Comparison of ENCODE assay signal across 18 mouse cellular contexts in the genomic region with DNA sequence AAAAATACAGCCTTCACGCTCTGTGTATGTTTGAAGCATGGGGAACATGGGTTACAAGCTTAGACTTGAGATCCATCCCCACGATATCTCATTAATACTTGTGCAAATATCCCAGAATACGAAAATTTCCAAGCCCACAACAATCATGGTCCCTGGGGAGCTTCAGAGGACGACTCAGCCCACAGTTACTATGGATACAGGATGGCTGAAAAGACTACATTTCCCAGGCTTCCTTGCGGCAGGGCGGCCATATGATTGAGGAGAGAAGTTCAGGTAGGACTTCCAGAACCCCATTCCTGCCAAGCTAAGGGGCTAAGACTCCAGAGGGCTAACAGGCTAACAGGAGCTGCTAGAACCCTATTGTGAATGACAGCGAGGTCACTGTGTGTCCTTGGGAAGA.
A peak's percentile ranks its signal among the peaks of the same experiment; 100 is the strongest.
DNase-seq lines count a peak whose midpoint lies in the region; ATAC-seq and TF ChIP-seq lines count a peak whose summit lies in the region.
"Had no signal": no experiment of that assay in that cellular context is flagged by ENCODE, and none has a peak within 500 bp of the region (broad histone marks: within the 10 kb centered on the region; RNA-seq: fewer than 3 reads in every experiment).

No protein-coding gene starts in this region.

- DNase-seq in gastrocnemius, adult 2 months: peak; percentile 9
- DNase-seq in gastrocnemius, postnatal 14 days: no peak
- DNase-seq in midbrain, embryonic 14.5 days: peak; percentile 81
- DNase-seq in brain, adult 2 months (ENCODE audit: low read depth, low spot score): peak; percentile 77
- DNase-seq in midbrain, postnatal 0 days (ENCODE audit: low spot score): peak; percentile 81
- DNase-seq in spleen, postnatal 36 days (ENCODE audit: low spot score in 2 of 2): no peak
- DNase-seq: cerebellum, postnatal 36 days; gastrocnemius, postnatal 25 days; kidney, adult 8-10 months; thymus, postnatal 14 days had no signal

- ATAC-seq in midbrain, embryonic 14.5 days (ENCODE audit: low FRiP score, low TSS enrichment): no peak
- ATAC-seq in midbrain, embryonic 13.5 days: no peak
- no peak for ATAC-seq in midbrain, postnatal 0 days (ENCODE audit: low FRiP score)
- ATAC-seq: CD4-positive, CD25-positive, alpha-beta regulatory T cell, adult 4 months; forebrain, embryonic 15.5 days had no signal

- H3K4me2 ChIP-seq in midbrain, embryonic 14.5 days (ENCODE audit: low read length): no peak overlapping the region
- no peak overlapping the region for H3K4me2 ChIP-seq in midbrain, embryonic 13.5 days (replicated peaks)
- peak overlapping the region; percentile 15; the same call in 1 of the 2 replicates for H3K4me2 ChIP-seq in midbrain, postnatal 0 days (ENCODE audit: low read depth, low read length, poor library complexity, severe bottlenecking)
- H3K4me2 ChIP-seq: embryonic facial prominence, embryonic 15.5 days; forebrain, embryonic 15.5 days; heart, embryonic 12.5 days; liver, embryonic 15.5 days; midbrain, embryonic 12.5 days; neural tube, embryonic 13.5 days had no signal

- 57% methylated on average over 7 of the region's 7 CpGs for WGBS in midbrain, embryonic 14.5 days
- WGBS in midbrain, embryonic 13.5 days: 53% methylated on average over 7 of the region's 7 CpGs
- WGBS in midbrain, postnatal 0 days: 43% methylated on average over 7 of the region's 7 CpGs

- peaks cover 12% of the 10 kb centered on the region for H3K4me1 ChIP-seq in midbrain, embryonic 14.5 days (ENCODE audit: control insufficient read depth, insufficient read depth, low read length)
- peaks cover 21% of the 10 kb centered on the region for H3K4me1 ChIP-seq in midbrain, embryonic 13.5 days (replicated peaks)
- 0 out of 2 replicates have a peak, but pooled peaks cover 8% of the 10 kb centered on the region for H3K4me1 ChIP-seq in midbrain, postnatal 0 days (ENCODE audit: insufficient read depth, low read length)
- H3K4me1 ChIP-seq: embryonic facial prominence, embryonic 15.5 days; liver, embryonic 15.5 days had no signal

- no peak overlapping the region for H3K9ac ChIP-seq in midbrain, embryonic 14.5 days (replicated peaks; ENCODE audit: low read length)
- no peak overlapping the region for H3K9ac ChIP-seq in midbrain, embryonic 13.5 days (replicated peaks)
- no peak overlapping the region for H3K9ac ChIP-seq in midbrain, postnatal 0 days (replicated peaks; ENCODE audit: low read length, poor library complexity, severe bottlenecking)
- H3K9ac ChIP-seq: embryonic facial prominence, embryonic 15.5 days; forebrain, embryonic 15.5 days; heart, embryonic 12.5 days; liver, embryonic 15.5 days; midbrain, embryonic 12.5 days; neural tube, embryonic 13.5 days had no signal

- no peak overlapping the region for H3K4me3 ChIP-seq in gastrocnemius, adult 2 months
- no peak overlapping the region for H3K4me3 ChIP-seq in midbrain, embryonic 14.5 days (replicated peaks; ENCODE audit: low read depth, low read length)
- H3K4me3 ChIP-seq in midbrain, embryonic 13.5 days (replicated peaks): no peak overlapping the region
- no peak overlapping the region for H3K4me3 ChIP-seq in midbrain, postnatal 0 days (ENCODE audit: low read depth, low read length)
- H3K4me3 ChIP-seq: embryonic facial prominence, embryonic 15.5 days; forebrain, embryonic 15.5 days; heart, embryonic 12.5 days; liver, embryonic 15.5 days; midbrain, embryonic 12.5 days; neural tube, embryonic 13.5 days had no signal

- TF ChIP-seq CTCF in gastrocnemius, adult 2 months (IDR thresholded peaks at IDR 0.05): no peak
- TF ChIP-seq CTCF in midbrain, postnatal 0 days (IDR thresholded peaks at IDR 0.05): no peak

- no peak overlapping the region for H3K27ac ChIP-seq in gastrocnemius, adult 2 months
- no peak overlapping the region for H3K27ac ChIP-seq in midbrain, embryonic 14.5 days (replicated peaks; ENCODE audit: low read depth, low read length)
- no peak overlapping the region for H3K27ac ChIP-seq in midbrain, embryonic 13.5 days
- H3K27ac ChIP-seq in midbrain, postnatal 0 days (ENCODE audit: low read depth, low read length): peak overlapping the region; percentile 55
- H3K27ac ChIP-seq: embryonic facial prominence, embryonic 15.5 days; forebrain, embryonic 15.5 days; liver, embryonic 15.5 days; midbrain, embryonic 12.5 days; neural tube, embryonic 13.5 days had no signal

- no peaks in the 10 kb centered on the region for H3K9me3 ChIP-seq in midbrain, embryonic 14.5 days (ENCODE audit: control insufficient read depth, low read length)
- H3K9me3 ChIP-seq in midbrain, embryonic 13.5 days: no peaks in the 10 kb centered on the region
- H3K9me3 ChIP-seq in midbrain, postnatal 0 days (ENCODE audit: low read length): no peaks in the 10 kb centered on the region
- H3K9me3 ChIP-seq: embryonic facial prominence, embryonic 15.5 days; forebrain, embryonic 15.5 days; heart, embryonic 12.5 days; liver, embryonic 15.5 days; midbrain, embryonic 12.5 days; neural tube, embryonic 13.5 days had no signal

- intact Hi-C loops in gastrocnemius, adult 2 months (cut with DNase I): no loop called here
- intact Hi-C loops in gastrocnemius, postnatal 14 days (cut with DNase I; ENCODE audit: low total_unique reads): no loop called here

- H3K36me3 ChIP-seq in midbrain, embryonic 14.5 days (ENCODE audit: control insufficient read depth, insufficient read depth, low read length): no peaks in the 10 kb centered on the region
- H3K36me3 ChIP-seq in midbrain, embryonic 13.5 days: no peaks in the 10 kb centered on the region
- H3K36me3 ChIP-seq in midbrain, postnatal 0 days (ENCODE audit: insufficient read depth, low read length): no peaks in the 10 kb centered on the region
- H3K36me3 ChIP-seq: embryonic facial prominence, embryonic 15.5 days; forebrain, embryonic 15.5 days; heart, embryonic 12.5 days; liver, embryonic 15.5 days; midbrain, embryonic 12.5 days; neural tube, embryonic 13.5 days had no signal

- H3K27me3 ChIP-seq in midbrain, embryonic 14.5 days (ENCODE audit: control insufficient read depth, insufficient read depth, low read length): no peaks in the 10 kb centered on the region
- H3K27me3 ChIP-seq in midbrain, embryonic 13.5 days: no peaks in the 10 kb centered on the region
- no peaks in the 10 kb centered on the region for H3K27me3 ChIP-seq in midbrain, postnatal 0 days (ENCODE audit: insufficient read depth, low read length)
- H3K27me3 ChIP-seq: embryonic facial prominence, embryonic 15.5 days; forebrain, embryonic 15.5 days; heart, embryonic 12.5 days; liver, embryonic 15.5 days; midbrain, embryonic 12.5 days had no signal

Comparison
In these comparisons a context has a peak if more than half of its experiments do, and no peak if none do; other contexts are left out.
1. DNase-seq: peak in gastrocnemius, adult 2 months (single experiment), midbrain, embryonic 14.5 days (single experiment), brain, adult 2 months (single experiment) and midbrain, postnatal 0 days (single experiment); none in gastrocnemius, postnatal 14 days (single experiment) and spleen, postnatal 36 days (0 of 2).